Mouse (Mus musculus) E14TG2a.4 (cell line): ENCODE results near the gene Pigx.

Source experiments
- CTCF ChIP-seq: conservative IDR thresholded peaks from 2 replicates; pipeline ENCODE4 v1.5.1; 2014; ENCODE audit warnings: low read length
- POU5F1 ChIP-seq: IDR thresholded peaks from 2 replicates; pipeline ENCODE4 v1.6.1; 2014; ENCODE audit warnings: low read length, borderline replicate concordance

DNA sequence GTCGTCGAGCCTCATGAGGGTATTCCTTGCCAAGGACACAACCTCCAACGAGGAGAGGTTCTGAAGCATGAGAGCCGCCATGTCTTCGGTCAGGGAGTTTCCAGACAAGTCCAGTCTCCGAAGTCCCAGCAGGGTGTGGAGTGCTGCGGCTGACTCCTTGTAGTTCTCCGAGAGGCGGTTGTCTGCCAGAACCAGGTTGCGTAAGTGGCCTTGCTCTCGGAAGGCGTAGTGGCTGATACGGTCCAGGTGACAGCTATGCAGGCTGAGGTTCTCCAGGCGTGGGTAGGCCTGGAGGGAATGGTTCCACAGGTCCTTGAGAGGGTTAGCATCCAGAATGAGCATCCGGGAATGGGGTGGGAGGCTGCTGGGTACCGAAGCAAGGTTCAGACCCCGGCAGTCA, 45.1 kb upstream of the Pigx start:
- TF ChIP-seq CTCF (no peak), POU5F1 (no peak)
